Mouse (Mus musculus): ENCODE results near the gene Cd2ap. TPM values are rescaled to one million over a fixed set of nuclear protein-coding genes. Genes with fewer than 3 reads are reported as not detected.

The Cd2ap gene
- polyA plus RNA-seq (2014; fragmentation: Nextera tagmentation; extraction: Ambion mirVana): 17.8 and 20.7 TPM in 2 replicates

GRCm38 (mm10) chr17:42876001-42876903 lies at the start of gene Cd2ap:
Gene Cd2ap (minus strand): TSS chr17:42876665.
- peaks cover 11% of the 10 kb centered on the region for H3K4me1 ChIP-seq (ENCODE audit: control insufficient read depth, insufficient read depth, low read length)
- ATAC-seq (replicated peaks; ENCODE audit: insufficient number of reproducible peaks, low FRiP score, low TSS enrichment): peak; percentile 92
- H3K27me3 ChIP-seq (ENCODE audit: control insufficient read depth, insufficient read depth, low read length): no peaks in the 10 kb centered on the region
- peak within 1 kb of the TSS; percentile 90 for H3K4me3 ChIP-seq (ENCODE audit: low read depth, low read length)
- WGBS (ENCODE audit: insufficient replicate concordance): under 1% methylated on average over 87 of the region's 94 CpGs
- peak within 1 kb of the TSS; percentile 97 for H3K9ac ChIP-seq (ENCODE audit: low read depth, low read length)
- H3K9me3 ChIP-seq (replicated peaks; ENCODE audit: control insufficient read depth, low read length): no peaks in the 10 kb centered on the region
- peak within 1 kb of the TSS; percentile 79 for H3K4me2 ChIP-seq
- H3K27ac ChIP-seq (ENCODE audit: low read depth, low read length): peak within 1 kb of the TSS; percentile 96
- H3K36me3 ChIP-seq (ENCODE audit: control insufficient read depth, insufficient read depth, low read length): no peaks in the 10 kb centered on the region

GRCm38 (mm10) chr17:42924731-42925130 lies 48.3 kb upstream of the Cd2ap start:
- Histone ChIP-seq H3K9me3 (replicated peaks; ENCODE audit: control insufficient read depth, low read length) (no peaks in the 10 kb centered on the region), H3K4me2 (no peak overlapping the region), H3K9ac (ENCODE audit: low read depth, low read length) (no peak overlapping the region), H3K4me1 (ENCODE audit: control insufficient read depth, insufficient read depth, low read length) (no peaks in the 10 kb centered on the region), H3K36me3 (ENCODE audit: control insufficient read depth, insufficient read depth, low read length) (no peaks in the 10 kb centered on the region), H3K27ac (ENCODE audit: low read depth, low read length) (no peak overlapping the region), H3K4me3 (ENCODE audit: low read depth, low read length) (no peak overlapping the region), H3K27me3 (ENCODE audit: control insufficient read depth, insufficient read depth, low read length) (no peaks in the 10 kb centered on the region)
- no peak for ATAC-seq (replicated peaks; ENCODE audit: insufficient number of reproducible peaks, low FRiP score, low TSS enrichment)
- 82% methylated on average over 5 of the region's 5 CpGs for WGBS (ENCODE audit: insufficient replicate concordance)

GRCm38 (mm10) chr17:42918810-42919209 lies 42.3 kb upstream of the Cd2ap start:
- H3K4me2 ChIP-seq: no peak overlapping the region
- no peaks in the 10 kb centered on the region for H3K36me3 ChIP-seq (ENCODE audit: control insufficient read depth, insufficient read depth, low read length)
- no peaks in the 10 kb centered on the region for H3K27me3 ChIP-seq (ENCODE audit: control insufficient read depth, insufficient read depth, low read length)
- 78% methylated on average over 9 of the region's 9 CpGs for WGBS (ENCODE audit: insufficient replicate concordance)
- no peak overlapping the region for H3K4me3 ChIP-seq (ENCODE audit: low read depth, low read length)
- no peak for ATAC-seq (replicated peaks; ENCODE audit: insufficient number of reproducible peaks, low FRiP score, low TSS enrichment)
- no peaks in the 10 kb centered on the region for H3K4me1 ChIP-seq (ENCODE audit: control insufficient read depth, insufficient read depth, low read length)
- no peak overlapping the region for H3K9ac ChIP-seq (ENCODE audit: low read depth, low read length)
- no peaks in the 10 kb centered on the region for H3K9me3 ChIP-seq (replicated peaks; ENCODE audit: control insufficient read depth, low read length)
- H3K27ac ChIP-seq (ENCODE audit: low read depth, low read length): no peak overlapping the region

GRCm38 (mm10) chr17:42914726-42915125 lies 38.3 kb upstream of the Cd2ap start:
- Histone ChIP-seq H3K9ac (ENCODE audit: low read depth, low read length) (no peak overlapping the region), H3K9me3 (replicated peaks; ENCODE audit: control insufficient read depth, low read length) (no peaks in the 10 kb centered on the region), H3K36me3 (ENCODE audit: control insufficient read depth, insufficient read depth, low read length) (no peaks in the 10 kb centered on the region), H3K4me2 (no peak overlapping the region), H3K4me3 (ENCODE audit: low read depth, low read length) (no peak overlapping the region), H3K27me3 (ENCODE audit: control insufficient read depth, insufficient read depth, low read length) (no peaks in the 10 kb centered on the region), H3K27ac (ENCODE audit: low read depth, low read length) (no peak overlapping the region), H3K4me1 (ENCODE audit: control insufficient read depth, insufficient read depth, low read length) (no peaks in the 10 kb centered on the region)
- 80% methylated on average over 7 of the region's 7 CpGs for WGBS (ENCODE audit: insufficient replicate concordance)
- ATAC-seq (replicated peaks; ENCODE audit: insufficient number of reproducible peaks, low FRiP score, low TSS enrichment): no peak

- H3K4me2 ChIP-seq: no peak overlapping the region
- H3K9ac ChIP-seq (ENCODE audit: low read depth, low read length): no peak overlapping the region
- H3K27me3 ChIP-seq (ENCODE audit: control insufficient read depth, insufficient read depth, low read length): no peaks in the 10 kb centered on the region
- H3K4me1 ChIP-seq (ENCODE audit: control insufficient read depth, insufficient read depth, low read length): no peaks in the 10 kb centered on the region
- H3K9me3 ChIP-seq (replicated peaks; ENCODE audit: control insufficient read depth, low read length): no peaks in the 10 kb centered on the region
- no peaks in the 10 kb centered on the region for H3K36me3 ChIP-seq (ENCODE audit: control insufficient read depth, insufficient read depth, low read length)
- no peak for ATAC-seq (replicated peaks; ENCODE audit: insufficient number of reproducible peaks, low FRiP score, low TSS enrichment)
- WGBS (ENCODE audit: insufficient replicate concordance): 61% methylated on average over 6 of the region's 6 CpGs
- no peak overlapping the region for H3K4me3 ChIP-seq (ENCODE audit: low read depth, low read length)
- no peak overlapping the region for H3K27ac ChIP-seq (ENCODE audit: low read depth, low read length)
Observed at GRCm38 (mm10) chr17:42912193-42912592, 35.7 kb upstream of the Cd2ap start.

GRCm38 (mm10) chr17:42910476-42910875 lies 34.0 kb upstream of the Cd2ap start:
- 75% methylated on average over 3 of the region's 3 CpGs for WGBS (ENCODE audit: insufficient replicate concordance)
- H3K27ac ChIP-seq (ENCODE audit: low read depth, low read length): no peak overlapping the region
- no peaks in the 10 kb centered on the region for H3K9me3 ChIP-seq (replicated peaks; ENCODE audit: control insufficient read depth, low read length)

GRCm38 (mm10) chr17:42909376-42909775 lies 32.9 kb upstream of the Cd2ap start:
- H3K9ac ChIP-seq (ENCODE audit: low read depth, low read length): no peak overlapping the region
- no peaks in the 10 kb centered on the region for H3K9me3 ChIP-seq (replicated peaks; ENCODE audit: control insufficient read depth, low read length)
- no peaks in the 10 kb centered on the region for H3K27me3 ChIP-seq (ENCODE audit: control insufficient read depth, insufficient read depth, low read length)
- no peaks in the 10 kb centered on the region for H3K4me1 ChIP-seq (ENCODE audit: control insufficient read depth, insufficient read depth, low read length)
- no peaks in the 10 kb centered on the region for H3K36me3 ChIP-seq (ENCODE audit: control insufficient read depth, insufficient read depth, low read length)
- WGBS (ENCODE audit: insufficient replicate concordance): 68% methylated on average over 9 of the region's 9 CpGs
- no peak overlapping the region for H3K4me3 ChIP-seq (ENCODE audit: low read depth, low read length)
- ATAC-seq (replicated peaks; ENCODE audit: insufficient number of reproducible peaks, low FRiP score, low TSS enrichment): peak; percentile 31; the same call in 1 of the 2 replicates
- H3K27ac ChIP-seq (ENCODE audit: low read depth, low read length): no peak overlapping the region
- H3K4me2 ChIP-seq: no peak overlapping the region

More at GRCm38 (mm10) chr17:42910476-42910875, 34.0 kb upstream of the Cd2ap start:
- Histone ChIP-seq H3K27me3 (ENCODE audit: control insufficient read depth, insufficient read depth, low read length) (no peaks in the 10 kb centered on the region), H3K4me1 (ENCODE audit: control insufficient read depth, insufficient read depth, low read length) (no peaks in the 10 kb centered on the region), H3K4me3 (ENCODE audit: low read depth, low read length) (no peak overlapping the region), H3K9ac (ENCODE audit: low read depth, low read length) (no peak overlapping the region), H3K4me2 (no peak overlapping the region), H3K36me3 (ENCODE audit: control insufficient read depth, insufficient read depth, low read length) (no peaks in the 10 kb centered on the region)
- no peak for ATAC-seq (replicated peaks; ENCODE audit: insufficient number of reproducible peaks, low FRiP score, low TSS enrichment)

- Histone ChIP-seq H3K9ac (ENCODE audit: low read depth, low read length) (no peak overlapping the region), H3K36me3 (ENCODE audit: control insufficient read depth, insufficient read depth, low read length) (no peaks in the 10 kb centered on the region), H3K9me3 (replicated peaks; ENCODE audit: control insufficient read depth, low read length) (no peaks in the 10 kb centered on the region), H3K4me1 (ENCODE audit: control insufficient read depth, insufficient read depth, low read length) (no peaks in the 10 kb centered on the region), H3K27me3 (ENCODE audit: control insufficient read depth, insufficient read depth, low read length) (no peaks in the 10 kb centered on the region), H3K27ac (ENCODE audit: low read depth, low read length) (no peak overlapping the region), H3K4me2 (no peak overlapping the region), H3K4me3 (ENCODE audit: low read depth, low read length) (no peak overlapping the region)
- WGBS (ENCODE audit: insufficient replicate concordance): 67% methylated on average over 9 of the region's 9 CpGs
- 0 out of 2 replicates have a peak, but pooled peaks have one; percentile 22 for ATAC-seq (replicated peaks; ENCODE audit: insufficient number of reproducible peaks, low FRiP score, low TSS enrichment)
Observed at GRCm38 (mm10) chr17:42908744-42909370, 32.4 kb upstream of the Cd2ap start.
